Mouse (Mus musculus): ENCODE measurements around the gene Gm26620. TPM values are rescaled to one million over a fixed set of nuclear protein-coding genes. Genes with fewer than 3 reads are reported as not detected.

Gm26620 gene
- total and polyA plus RNA-seq, 3 experiments = 0.52 to 4.2 (median 1.9) TPM

DNA sequence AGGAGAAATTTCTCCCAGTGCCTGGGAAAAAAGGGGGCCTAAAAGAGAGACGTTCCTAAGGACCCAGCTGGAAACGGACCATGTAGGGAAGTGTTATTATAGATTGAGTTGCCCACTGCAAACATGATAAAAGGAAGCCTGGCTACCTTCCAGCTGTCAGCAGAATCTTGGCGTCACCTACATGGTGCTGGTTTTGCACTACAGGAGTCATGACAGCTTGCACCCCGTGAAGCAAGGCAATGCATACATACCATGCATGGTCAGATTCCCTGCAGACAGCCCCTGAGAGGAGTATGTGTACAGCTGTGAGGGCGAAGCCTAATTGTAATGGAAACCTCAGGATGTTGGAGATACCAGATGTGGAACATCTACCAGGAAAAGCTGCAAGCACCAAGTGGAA, 30.8 kb downstream of the Gm26620 start:
- in situ Hi-C loops (cut with MboI; ENCODE audit: low pct_ligation_motif_present, low pct_unique_long_range_greater_than_20kb, low sequenced_read_pairs) = no loop called here
- Histone ChIP-seq H3K27ac (ENCODE audit: insufficient read depth, low read depth) (no peak overlapping the region), H3K9me3 (replicated peaks; ENCODE audit: low read length) (peaks cover 2% of the 10 kb centered on the region), H3K9ac (ENCODE audit: insufficient read depth, low read depth) (no peak overlapping the region), H3K4me1 (ENCODE audit: control insufficient read depth in 1 of 2, insufficient read depth in 2 of 2) (0 out of 4 replicates have a peak, but pooled peaks cover 0 to 3% of the 10 kb centered on the region in 2 experiments), H3K79me2 (replicated peaks; ENCODE audit: control insufficient read depth, extremely low read depth, insufficient read depth, poor library complexity, severe bottlenecking) (no peaks in the 10 kb centered on the region), H3K4me2 (ENCODE audit: insufficient read depth, low read depth, poor library complexity, severe bottlenecking) (no peak overlapping the region), H3K27me3 (replicated peaks) (no peaks in the 10 kb centered on the region), H3K36me3 (replicated peaks in 1 of 2; ENCODE audit: control insufficient read depth in 1 of 2, insufficient read depth in 1 of 2, low read length in 1 of 2) (peaks cover 8 to 34% of the 10 kb centered on the region in 2 experiments), H3K4me3 (replicated peaks in 1 of 3; ENCODE audit: low read depth in 2 of 3, low read length in 2 of 3, poor library complexity in 1 of 3) (no peak overlapping the region)
- dilution Hi-C loops (cut with MboI; ENCODE audit: extremely low pct_ligation_motif_present, extremely low pct_unique_long_range_greater_than_20kb, low sequenced_read_pairs) = no loop called here
- TF ChIP-seq ELF1 (IDR thresholded peaks at IDR 0.05; ENCODE audit: low read depth, low read length) (no peak), USF2 (conservative IDR thresholded peaks at IDR 0.05; ENCODE audit: low read depth, low read length) (no peak), IRF4 (IDR thresholded peaks at IDR 0.05; ENCODE audit: low read depth, low read length) (no peak), CHD2 (IDR thresholded peaks at IDR 0.05; ENCODE audit: low read length) (no peak), ZKSCAN1 (IDR thresholded peaks at IDR 0.05; ENCODE audit: borderline replicate concordance, low read depth, low read length) (no peak), POLR2A (IDR thresholded peaks at IDR 0.05; ENCODE audit: low read depth, low read length) (no peak), USF1 (IDR thresholded peaks at IDR 0.05; ENCODE audit: low read depth, low read length) (no peak), NELFE (IDR thresholded peaks at IDR 0.05; ENCODE audit: low read depth, low read length) (no peak), MAZ (IDR thresholded peaks at IDR 0.05; ENCODE audit: low read depth, low read length) (no peak), POLR2AphosphoS2 (IDR thresholded peaks at IDR 0.05; ENCODE audit: low read depth, low read length) (no peak), MEF2A (IDR thresholded peaks at IDR 0.05; ENCODE audit: borderline replicate concordance, low read depth, low read length) (no peak), MAX (IDR thresholded peaks at IDR 0.05; ENCODE audit: low read length) (no peak), SMC3 (IDR thresholded peaks at IDR 0.05; ENCODE audit: low read depth, low read length) (no peak), TBP (conservative IDR thresholded peaks at IDR 0.05; ENCODE audit: low read depth, low read length) (no peak), CTCF (conservative IDR thresholded peaks at IDR 0.05 in 1 of 2, IDR thresholded peaks at IDR 0.05 in 1 of 2; ENCODE audit: low read depth in 2 of 2, low read length in 2 of 2) (no peak)
- no peak for DNase-seq (ENCODE audit: extremely low read depth)

DNA sequence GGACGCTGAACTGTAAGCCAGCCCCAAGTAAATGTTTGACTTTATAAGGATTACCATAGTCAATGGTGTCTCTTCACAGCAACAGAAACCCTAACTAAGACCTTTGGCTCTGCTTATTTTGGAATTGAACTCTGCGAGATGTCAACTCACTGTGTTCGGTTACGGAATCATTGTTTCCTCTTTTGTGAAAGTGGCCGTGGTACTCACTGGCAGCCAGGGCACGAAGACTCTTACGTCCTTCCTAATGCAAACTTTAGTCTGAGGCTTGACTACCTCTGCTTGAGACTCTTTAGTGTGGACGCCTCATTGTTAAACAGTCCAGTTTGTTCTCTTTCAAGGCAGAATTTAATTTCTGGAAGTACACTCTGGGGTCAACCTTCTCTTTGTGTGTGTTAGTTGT, 34.4 kb downstream of the Gm26620 start:
- H3K79me2 ChIP-seq (replicated peaks; ENCODE audit: control insufficient read depth, extremely low read depth, insufficient read depth, poor library complexity, severe bottlenecking) = no peaks in the 10 kb centered on the region
- no peak overlapping the region for H3K27ac ChIP-seq (ENCODE audit: insufficient read depth, low read depth)
- peaks cover 2% of the 10 kb centered on the region for H3K9me3 ChIP-seq (replicated peaks; ENCODE audit: low read length)
- no peak overlapping the region for H3K4me2 ChIP-seq (ENCODE audit: insufficient read depth, low read depth, poor library complexity, severe bottlenecking)
- H3K4me1 ChIP-seq (ENCODE audit: control insufficient read depth in 1 of 2, insufficient read depth in 2 of 2) = peaks cover 0 to 11% of the 10 kb centered on the region in 2 experiments; a peak in 1 of 4 replicates
- no peak for TF ChIP-seq E2F4 (IDR thresholded peaks at IDR 0.05; ENCODE audit: insufficient replicate concordance, low read depth, low read length)
- no peak for TF ChIP-seq ZNF384 (IDR thresholded peaks at IDR 0.05; ENCODE audit: low read depth, low read length)
- no peak for TF ChIP-seq MYC (IDR thresholded peaks at IDR 0.05; ENCODE audit: low read depth, low read length)
- no peak for TF ChIP-seq ETS1 (conservative IDR thresholded peaks at IDR 0.05; ENCODE audit: low read depth, low read length)
- TF ChIP-seq HCFC1 (IDR thresholded peaks at IDR 0.05; ENCODE audit: low read depth, low read length) = no peak
- no peak for TF ChIP-seq MAZ (IDR thresholded peaks at IDR 0.05; ENCODE audit: low read depth, low read length)
- no peak for TF ChIP-seq EP300 (IDR thresholded peaks at IDR 0.05; ENCODE audit: low read length)
- TF ChIP-seq JUND (conservative IDR thresholded peaks at IDR 0.05; ENCODE audit: low read depth, low read length) = no peak
- TF ChIP-seq TCF12 (IDR thresholded peaks at IDR 0.05; ENCODE audit: low read depth, low read length) = no peak
- no peak for TF ChIP-seq CTCF (conservative IDR thresholded peaks at IDR 0.05 in 1 of 2, IDR thresholded peaks at IDR 0.05 in 1 of 2; ENCODE audit: low read depth in 2 of 2, low read length in 2 of 2)
- no peak for TF ChIP-seq MAX (IDR thresholded peaks at IDR 0.05; ENCODE audit: low read length)
- TF ChIP-seq MXI1 (IDR thresholded peaks at IDR 0.05; ENCODE audit: low read depth, low read length) = no peak
- TF ChIP-seq TBP (conservative IDR thresholded peaks at IDR 0.05; ENCODE audit: low read depth, low read length) = no peak
- no peak for TF ChIP-seq SIN3A (IDR thresholded peaks at IDR 0.05; ENCODE audit: low read length)
- TF ChIP-seq ZC3H11A (IDR thresholded peaks at IDR 0.05; ENCODE audit: low read depth, low read length) = no peak
- TF ChIP-seq SMC3 (IDR thresholded peaks at IDR 0.05; ENCODE audit: low read depth, low read length) = no peak
- TF ChIP-seq GABPA (IDR thresholded peaks at IDR 0.05; ENCODE audit: insufficient replicate concordance, low read depth, low read length) = no peak
- TF ChIP-seq CHD2 (IDR thresholded peaks at IDR 0.05; ENCODE audit: low read length) = no peak
- no peak for TF ChIP-seq KAT2A (IDR thresholded peaks at IDR 0.05; ENCODE audit: insufficient replicate concordance, low read length)
- H3K4me3 ChIP-seq (replicated peaks in 1 of 3; ENCODE audit: low read depth in 2 of 3, low read length in 2 of 3, poor library complexity in 1 of 3) = no peak overlapping the region
- H3K27me3 ChIP-seq (replicated peaks) = no peaks in the 10 kb centered on the region
- no peak for DNase-seq (ENCODE audit: extremely low read depth)
- peaks cover 8 to 50% of the 10 kb centered on the region in 2 experiments for H3K36me3 ChIP-seq (replicated peaks in 1 of 2; ENCODE audit: control insufficient read depth in 1 of 2, insufficient read depth in 1 of 2, low read length in 1 of 2)
- in situ Hi-C loops (cut with MboI; ENCODE audit: low pct_ligation_motif_present, low pct_unique_long_range_greater_than_20kb, low sequenced_read_pairs) (no loop called here), dilution Hi-C loops (cut with MboI; ENCODE audit: extremely low pct_ligation_motif_present, extremely low pct_unique_long_range_greater_than_20kb, low sequenced_read_pairs) (no loop called here)
- H3K9ac ChIP-seq (ENCODE audit: insufficient read depth, low read depth) = no peak overlapping the region

All from CH12.LX (cell line).